Mouse (Mus musculus) myocyte (in vitro differentiated cells): ENCODE results near the gene Casp1.

Experiments used
- E2F4 ChIP-seq: IDR thresholded peaks from one replicate; pipeline ENCODE4 v1.6.1; 2011; ENCODE audit warnings: mild to moderate bottlenecking, control low read depth, moderate library complexity; ENCODE audit not compliant: insufficient read depth
- MAX ChIP-seq: IDR thresholded peaks from one replicate; pipeline ENCODE4 v1.6.1; 2011; ENCODE audit warnings: low read depth, mild to moderate bottlenecking, control low read depth
- POLR2A ChIP-seq: IDR thresholded peaks from one replicate; pipeline ENCODE4 v1.6.1; 2011; ENCODE audit warnings: low read depth, mild to moderate bottlenecking, control low read depth, moderate library complexity; ENCODE audit not compliant: insufficient read length
- POLR2AphosphoS2 ChIP-seq: IDR thresholded peaks from one replicate; pipeline ENCODE4 v1.6.1; 2011; ENCODE audit warnings: low read depth, control low read depth; ENCODE audit not compliant: insufficient read length
- TCF12 ChIP-seq: IDR thresholded peaks from one replicate; pipeline ENCODE4 v1.6.1; 2011; ENCODE audit warnings: mild to moderate bottlenecking, control low read depth; ENCODE audit not compliant: poor library complexity, insufficient read depth, severe bottlenecking

DNA sequence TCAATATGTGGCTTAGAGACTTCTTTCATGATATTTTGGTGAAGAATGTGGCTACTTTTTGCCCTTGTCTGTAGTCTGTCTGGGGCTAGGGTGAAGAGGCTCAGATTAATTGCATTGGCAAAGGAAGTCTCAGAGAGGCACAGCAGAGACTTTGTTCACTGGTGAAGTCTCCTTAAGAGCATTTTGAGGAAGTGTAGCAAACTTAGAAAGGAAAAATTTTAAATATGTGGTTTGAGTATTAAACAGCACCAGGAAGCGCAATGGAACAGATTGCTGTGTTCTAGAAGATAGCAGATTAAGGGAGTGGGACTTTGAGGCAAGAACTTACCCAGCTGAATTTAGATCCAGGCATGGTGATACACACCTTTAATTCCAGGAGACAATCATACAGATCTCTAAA lies 35.1 kb downstream of the Casp1 start:
- TF ChIP-seq POLR2A, result no peak
- TF ChIP-seq E2F4, result no peak
- TF ChIP-seq POLR2AphosphoS2, result no peak
- no peak for TF ChIP-seq MAX
- no peak for TF ChIP-seq TCF12
